Mouse (Mus musculus): ENCODE results near the gene Iffo2. TPM values are rescaled to one million over a fixed set of nuclear protein-coding genes. Genes with fewer than 3 reads are reported as not detected.
A peak's percentile ranks its signal among the peaks of the same experiment; 100 is the strongest.

Gene Iffo2
- polyA plus RNA-seq, 1 experiment from 2014 or later: 2.3 TPM

DNA sequence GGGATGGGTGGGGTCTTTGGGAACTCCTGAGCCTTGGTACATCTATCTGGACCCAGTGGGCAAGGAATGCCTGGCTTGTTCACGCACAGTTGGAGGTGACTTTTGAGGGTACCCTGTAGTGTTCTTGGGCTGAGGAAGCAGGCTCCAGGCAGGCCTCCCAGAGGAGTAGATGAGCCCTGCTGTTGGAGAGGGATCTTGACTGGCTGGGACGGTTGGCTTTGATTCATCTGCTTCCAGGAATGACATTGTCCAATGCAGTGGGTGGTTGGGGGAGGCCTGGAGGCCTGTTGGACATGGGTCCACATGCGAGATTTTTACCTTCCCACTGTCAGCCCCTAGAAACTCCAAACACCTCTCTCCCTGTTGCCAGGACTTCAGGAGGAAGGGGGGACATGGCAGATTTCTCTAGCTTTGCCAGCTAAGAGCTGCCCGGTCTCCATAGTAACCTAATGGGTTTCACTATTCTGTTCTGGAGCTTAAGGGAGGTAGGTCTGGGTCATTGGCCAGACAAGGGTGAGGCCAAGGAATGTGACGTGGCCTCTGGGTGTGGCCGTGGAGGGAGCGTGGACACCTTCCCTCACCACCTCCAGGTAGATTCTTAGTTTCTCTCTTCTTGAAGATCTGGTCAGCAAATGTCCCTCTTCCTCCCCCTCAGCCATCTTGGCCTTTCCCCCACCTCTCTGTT is 101.4 kb downstream of the Iffo2 start:
- 84% methylated on average over 7 of the region's 7 CpGs for WGBS
- no peaks in the 10 kb centered on the region for H3K4me1 ChIP-seq (ENCODE audit: control insufficient read depth, insufficient read depth, low read length)
- DNase-seq (ENCODE audit: low spot score): no peak
- H3K9ac ChIP-seq (replicated peaks; ENCODE audit: low read length): no peak overlapping the region
- no peak overlapping the region for H3K27ac ChIP-seq (replicated peaks; ENCODE audit: low read depth, low read length)
- H3K9me3 ChIP-seq (replicated peaks; ENCODE audit: control insufficient read depth, low read length): no peaks in the 10 kb centered on the region
- no peaks in the 10 kb centered on the region for H3K27me3 ChIP-seq (ENCODE audit: control insufficient read depth, insufficient read depth, low read length)
- ATAC-seq (replicated peaks; ENCODE audit: insufficient number of reproducible peaks, low FRiP score, low TSS enrichment, low read depth): no peak
- no peaks in the 10 kb centered on the region for H3K36me3 ChIP-seq (replicated peaks; ENCODE audit: control insufficient read depth, insufficient read depth, low read depth, low read length)
- no peak overlapping the region for H3K4me3 ChIP-seq (ENCODE audit: low read depth, low read length)
- no peak overlapping the region for H3K4me2 ChIP-seq (ENCODE audit: low read depth, low read length)

- H3K27me3 ChIP-seq (ENCODE audit: control insufficient read depth, insufficient read depth, low read length): no peaks in the 10 kb centered on the region
- WGBS: 81% methylated on average over 10 of the region's 10 CpGs
- no peak overlapping the region for H3K4me2 ChIP-seq (ENCODE audit: low read depth, low read length)
- no peaks in the 10 kb centered on the region for H3K9me3 ChIP-seq (replicated peaks; ENCODE audit: control insufficient read depth, low read length)
- ATAC-seq (replicated peaks; ENCODE audit: insufficient number of reproducible peaks, low FRiP score, low TSS enrichment, low read depth) (no peak), DNase-seq (ENCODE audit: low spot score) (no peak)
- H3K4me3 ChIP-seq (ENCODE audit: low read depth, low read length): no peak overlapping the region
- no peak overlapping the region for H3K9ac ChIP-seq (replicated peaks; ENCODE audit: low read length)
- no peaks in the 10 kb centered on the region for H3K36me3 ChIP-seq (replicated peaks; ENCODE audit: control insufficient read depth, insufficient read depth, low read depth, low read length)
- no peak overlapping the region for H3K27ac ChIP-seq (replicated peaks; ENCODE audit: low read depth, low read length)
- no peaks in the 10 kb centered on the region for H3K4me1 ChIP-seq (ENCODE audit: control insufficient read depth, insufficient read depth, low read length)
Measured at GRCm38 (mm10) chr4:139632254-139632580, 101.9 kb downstream of the Iffo2 start.

DNA sequence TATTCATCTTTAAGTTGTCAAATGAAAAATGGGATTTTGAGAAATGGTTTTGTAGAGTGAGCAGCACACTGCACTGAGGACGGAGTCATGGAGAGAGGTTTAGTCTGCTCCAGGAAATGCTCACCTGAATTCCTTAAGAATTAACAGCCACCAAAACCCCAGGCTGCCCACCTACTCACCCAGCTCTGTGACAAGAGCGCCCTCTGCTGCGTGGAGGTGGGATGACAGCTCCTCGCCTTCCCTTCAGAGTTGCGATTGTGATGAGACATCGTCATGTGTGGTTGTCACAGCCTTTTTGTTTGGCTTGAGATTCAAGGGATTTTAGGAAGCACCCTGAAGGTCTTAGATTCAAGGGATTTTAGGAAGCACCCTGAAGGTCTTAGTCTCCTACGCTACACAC is 106.0 kb downstream of the Iffo2 start:
- Histone ChIP-seq H3K4me1 (ENCODE audit: control insufficient read depth, insufficient read depth, low read length) (no peaks in the 10 kb centered on the region), H3K27me3 (ENCODE audit: control insufficient read depth, insufficient read depth, low read length) (no peaks in the 10 kb centered on the region), H3K9me3 (replicated peaks; ENCODE audit: control insufficient read depth, low read length) (no peaks in the 10 kb centered on the region), H3K27ac (replicated peaks; ENCODE audit: low read depth, low read length) (no peak overlapping the region), H3K9ac (replicated peaks; ENCODE audit: low read length) (no peak overlapping the region), H3K4me3 (ENCODE audit: low read depth, low read length) (no peak overlapping the region), H3K4me2 (ENCODE audit: low read depth, low read length) (no peak overlapping the region), H3K36me3 (replicated peaks; ENCODE audit: control insufficient read depth, insufficient read depth, low read depth, low read length) (no peaks in the 10 kb centered on the region)
- DNase-seq (ENCODE audit: low spot score): peak; percentile 73
- 28% methylated on average over 7 of the region's 7 CpGs for WGBS
- ATAC-seq (replicated peaks; ENCODE audit: insufficient number of reproducible peaks, low FRiP score, low TSS enrichment, low read depth): no peak

- H3K4me2 ChIP-seq (ENCODE audit: low read depth, low read length): no peak overlapping the region
- peaks cover 6% of the 10 kb centered on the region for H3K4me1 ChIP-seq (ENCODE audit: control insufficient read depth, insufficient read depth, low read length)
- no peaks in the 10 kb centered on the region for H3K36me3 ChIP-seq (replicated peaks; ENCODE audit: control insufficient read depth, insufficient read depth, low read depth, low read length)
- ATAC-seq (replicated peaks; ENCODE audit: insufficient number of reproducible peaks, low FRiP score, low TSS enrichment, low read depth) (no peak), DNase-seq (ENCODE audit: low spot score) (no peak)
- no peak overlapping the region for H3K9ac ChIP-seq (replicated peaks; ENCODE audit: low read length)
- WGBS: 83% methylated on average over 9 of the region's 9 CpGs
- no peak overlapping the region for H3K27ac ChIP-seq (replicated peaks; ENCODE audit: low read depth, low read length)
- no peak overlapping the region for H3K4me3 ChIP-seq (ENCODE audit: low read depth, low read length)
- H3K9me3 ChIP-seq (replicated peaks; ENCODE audit: control insufficient read depth, low read length): no peaks in the 10 kb centered on the region
- H3K27me3 ChIP-seq (ENCODE audit: control insufficient read depth, insufficient read depth, low read length): peaks cover 7% of the 10 kb centered on the region
Measured at GRCm38 (mm10) chr4:139637847-139638246, 107.5 kb downstream of the Iffo2 start.

GRCm38 (mm10) chr4:139638356-139638755 is 108.0 kb downstream of the Iffo2 start:
- 93% methylated on average over 16 of the region's 16 CpGs for WGBS
- Histone ChIP-seq H3K4me3 (ENCODE audit: low read depth, low read length) (no peak overlapping the region), H3K27ac (replicated peaks; ENCODE audit: low read depth, low read length) (no peak overlapping the region), H3K36me3 (replicated peaks; ENCODE audit: control insufficient read depth, insufficient read depth, low read depth, low read length) (no peaks in the 10 kb centered on the region), H3K9ac (replicated peaks; ENCODE audit: low read length) (no peak overlapping the region), H3K9me3 (replicated peaks; ENCODE audit: control insufficient read depth, low read length) (no peaks in the 10 kb centered on the region), H3K4me1 (ENCODE audit: control insufficient read depth, insufficient read depth, low read length) (peaks cover 6% of the 10 kb centered on the region), H3K4me2 (ENCODE audit: low read depth, low read length) (no peak overlapping the region), H3K27me3 (ENCODE audit: control insufficient read depth, insufficient read depth, low read length) (peaks cover 11% of the 10 kb centered on the region)
- DNase-seq (ENCODE audit: low spot score) (no peak), ATAC-seq (replicated peaks; ENCODE audit: insufficient number of reproducible peaks, low FRiP score, low TSS enrichment, low read depth) (no peak)

DNA sequence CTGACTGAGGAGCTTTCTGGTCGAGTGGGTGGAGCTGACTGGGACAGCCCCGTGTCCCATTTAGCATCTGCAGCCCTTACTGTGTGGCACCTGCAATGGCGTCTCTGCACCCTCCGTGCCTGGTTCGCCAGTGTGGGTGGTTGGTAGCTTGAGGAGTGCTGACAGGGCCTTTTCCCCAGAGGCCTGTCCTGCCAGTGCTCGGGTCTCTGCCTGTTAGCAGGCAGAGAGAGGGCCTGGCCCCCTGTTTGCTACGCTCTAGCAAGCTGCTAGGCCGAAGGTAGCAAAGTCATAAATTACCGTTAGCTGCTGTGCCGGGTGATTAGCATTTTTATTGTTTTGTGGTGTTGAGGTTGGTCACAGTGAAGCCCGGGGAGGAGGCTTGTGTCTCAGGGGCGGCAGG is 109.5 kb downstream of the Iffo2 start:
- DNase-seq (ENCODE audit: low spot score) (no peak), ATAC-seq (replicated peaks; ENCODE audit: insufficient number of reproducible peaks, low FRiP score, low TSS enrichment, low read depth) (no peak)
- Histone ChIP-seq H3K27ac (replicated peaks; ENCODE audit: low read depth, low read length) (no peak overlapping the region), H3K9ac (replicated peaks; ENCODE audit: low read length) (no peak overlapping the region), H3K4me3 (ENCODE audit: low read depth, low read length) (no peak overlapping the region), H3K4me2 (ENCODE audit: low read depth, low read length) (no peak overlapping the region), H3K9me3 (replicated peaks; ENCODE audit: control insufficient read depth, low read length) (no peaks in the 10 kb centered on the region), H3K36me3 (replicated peaks; ENCODE audit: control insufficient read depth, insufficient read depth, low read depth, low read length) (no peaks in the 10 kb centered on the region), H3K4me1 (ENCODE audit: control insufficient read depth, insufficient read depth, low read length) (peaks cover 6% of the 10 kb centered on the region), H3K27me3 (ENCODE audit: control insufficient read depth, insufficient read depth, low read length) (peaks cover 11% of the 10 kb centered on the region)
- 52% methylated on average over 12 of the region's 12 CpGs for whole genome bisulfite sequencing

DNA sequence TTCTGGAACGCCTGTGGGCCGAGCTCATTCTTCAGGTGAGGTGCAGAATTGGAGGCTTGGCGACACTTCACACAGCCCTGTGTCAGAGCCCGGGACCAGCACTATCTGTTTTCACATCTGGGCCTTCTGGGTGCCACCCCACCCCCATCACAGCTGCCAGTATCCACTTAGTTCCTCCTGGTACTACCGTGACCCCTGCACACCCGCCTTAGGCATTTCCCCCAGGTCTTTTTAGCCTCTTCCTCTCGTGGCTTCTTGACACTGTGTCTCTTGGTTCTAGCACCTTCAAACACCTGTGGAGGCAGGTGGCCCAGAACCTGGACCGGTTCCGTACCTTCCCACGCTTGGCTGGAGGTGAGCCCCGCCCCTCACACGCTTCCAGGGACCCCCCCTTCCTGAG is 110.0 kb downstream of the Iffo2 start:
- H3K27me3 ChIP-seq (ENCODE audit: control insufficient read depth, insufficient read depth, low read length): peaks cover 11% of the 10 kb centered on the region
- no peaks in the 10 kb centered on the region for H3K36me3 ChIP-seq (replicated peaks; ENCODE audit: control insufficient read depth, insufficient read depth, low read depth, low read length)
- 67% methylated on average over 12 of the region's 12 CpGs for WGBS
- H3K9me3 ChIP-seq (replicated peaks; ENCODE audit: control insufficient read depth, low read length): no peaks in the 10 kb centered on the region
- no peak for ATAC-seq (replicated peaks; ENCODE audit: insufficient number of reproducible peaks, low FRiP score, low TSS enrichment, low read depth)
- H3K27ac ChIP-seq (replicated peaks; ENCODE audit: low read depth, low read length): no peak overlapping the region
- H3K9ac ChIP-seq (replicated peaks; ENCODE audit: low read length): no peak overlapping the region
- H3K4me2 ChIP-seq (ENCODE audit: low read depth, low read length): no peak overlapping the region
- H3K4me3 ChIP-seq (ENCODE audit: low read depth, low read length): no peak overlapping the region
- DNase-seq (ENCODE audit: low spot score): no peak
- H3K4me1 ChIP-seq (ENCODE audit: control insufficient read depth, insufficient read depth, low read length): peaks cover 6% of the 10 kb centered on the region

DNA sequence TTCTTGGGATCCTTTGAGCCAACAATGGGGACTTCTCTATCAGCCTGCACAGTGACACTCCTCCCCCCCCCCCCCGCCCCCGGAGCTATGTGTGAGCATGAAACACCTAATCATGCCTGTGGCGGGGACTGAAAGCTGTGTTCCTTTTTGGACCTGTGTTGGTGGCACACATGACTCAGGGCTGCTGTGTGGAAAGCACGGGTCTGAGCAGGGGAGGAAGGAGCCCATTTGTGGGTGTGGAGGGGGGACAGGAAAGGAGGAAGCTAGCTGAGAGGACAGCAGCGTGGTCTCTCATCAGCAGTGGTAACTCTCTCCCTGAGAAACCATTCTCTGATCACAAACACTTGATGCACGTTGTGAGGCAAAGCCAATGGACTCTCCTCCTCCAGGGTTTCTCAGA is 110.4 kb downstream of the Iffo2 start:
- Histone ChIP-seq H3K9ac (replicated peaks; ENCODE audit: low read length) (no peak overlapping the region), H3K4me3 (ENCODE audit: low read depth, low read length) (no peak overlapping the region), H3K9me3 (replicated peaks; ENCODE audit: control insufficient read depth, low read length) (no peaks in the 10 kb centered on the region), H3K4me1 (ENCODE audit: control insufficient read depth, insufficient read depth, low read length) (peaks cover 6% of the 10 kb centered on the region), H3K27ac (replicated peaks; ENCODE audit: low read depth, low read length) (no peak overlapping the region), H3K36me3 (replicated peaks; ENCODE audit: control insufficient read depth, insufficient read depth, low read depth, low read length) (no peaks in the 10 kb centered on the region), H3K4me2 (ENCODE audit: low read depth, low read length) (no peak overlapping the region), H3K27me3 (ENCODE audit: control insufficient read depth, insufficient read depth, low read length) (peaks cover 11% of the 10 kb centered on the region)
- no peak for ATAC-seq (replicated peaks; ENCODE audit: insufficient number of reproducible peaks, low FRiP score, low TSS enrichment, low read depth)
- DNase-seq (ENCODE audit: low spot score): no peak
- WGBS: 67% methylated on average over 6 of the region's 6 CpGs
